Mouse (Mus musculus): ENCODE measurements around the gene Apod.
A peak's percentile ranks its signal among the peaks of the same experiment; 100 is the strongest.

Apod gene

DNA sequence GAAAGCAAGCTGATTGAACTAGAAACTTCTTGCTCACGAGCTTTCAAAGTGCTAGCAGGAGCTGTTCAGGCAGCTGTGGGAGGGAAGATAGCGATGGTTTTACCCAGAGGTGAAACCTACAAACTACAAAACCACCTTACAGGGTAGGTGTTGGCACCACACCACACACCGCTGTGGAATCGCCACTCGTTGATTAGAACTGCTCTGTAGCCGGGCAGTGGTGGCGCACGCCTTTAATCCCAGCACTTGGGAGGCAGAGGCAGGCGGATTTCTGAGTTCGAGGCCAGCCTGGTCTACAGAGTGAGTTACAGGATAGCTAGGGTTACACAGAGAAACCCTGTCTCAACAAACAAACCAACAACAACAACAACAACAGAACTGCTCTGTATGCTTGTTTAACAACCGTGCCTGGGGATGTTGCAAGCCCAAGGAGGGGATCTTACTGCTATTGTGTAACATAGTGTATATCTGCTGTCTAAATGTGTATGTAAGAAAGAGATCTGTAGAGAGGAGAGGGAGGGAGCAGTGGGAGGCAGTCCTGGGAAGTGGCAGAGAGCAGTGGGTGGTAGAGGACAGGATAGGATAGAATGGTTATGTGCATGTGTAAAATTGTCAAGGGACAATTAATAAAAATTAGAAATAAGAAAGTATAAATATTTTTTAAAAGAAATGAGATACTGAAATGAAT lies 27.7 kb downstream of the Apod start:
- DNase-seq (ENCODE audit: low spot score in 2 of 2): no peak

DNA sequence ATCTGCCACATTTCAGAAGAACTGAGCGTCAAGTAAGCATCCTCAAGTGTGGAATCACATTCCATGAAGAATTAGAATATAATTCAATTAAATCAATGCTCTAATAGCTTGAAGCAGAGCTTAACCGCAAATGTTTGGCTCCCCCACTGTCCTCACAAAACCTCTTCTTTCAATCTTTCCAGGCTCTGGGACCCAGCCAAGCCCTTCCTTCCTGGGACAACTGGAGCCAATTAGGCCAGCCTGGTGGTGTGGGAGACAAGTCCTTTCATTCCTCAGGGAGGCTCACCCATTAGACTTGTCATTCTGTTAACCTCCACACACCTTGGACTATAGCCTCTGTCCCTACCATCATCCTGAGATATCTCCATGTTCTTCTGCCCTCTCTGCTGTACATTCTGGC lies 32.6 kb downstream of the Apod start:
- no peak for DNase-seq (ENCODE audit: low spot score in 2 of 2)

- DNase-seq (ENCODE audit: low spot score in 2 of 2): no peak
Measured at GRCm38 (mm10) chr16:31280176-31280575, 34.4 kb downstream of the Apod start.

DNA sequence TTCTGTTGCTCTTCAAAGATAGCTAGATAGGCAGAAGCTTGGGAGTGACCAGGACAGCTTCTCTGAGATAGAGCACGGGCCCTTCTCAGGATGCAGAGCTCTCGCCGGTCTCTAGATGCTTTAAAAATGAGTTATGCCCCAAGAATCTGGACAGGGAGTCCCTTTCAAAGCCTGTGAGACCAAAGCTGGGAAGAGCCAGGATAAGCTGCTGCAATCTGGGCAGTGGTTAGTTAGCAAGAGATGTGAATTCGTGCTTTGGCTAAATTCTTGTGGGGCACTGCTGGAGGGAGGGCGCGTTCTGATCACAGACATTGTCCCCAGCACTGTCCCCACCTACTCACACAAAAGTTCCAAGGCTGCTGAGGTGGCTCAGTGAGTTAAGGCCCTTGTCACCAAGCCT lies 36.0 kb downstream of the Apod start:
- no peak for DNase-seq (ENCODE audit: low spot score in 2 of 2)

DNA sequence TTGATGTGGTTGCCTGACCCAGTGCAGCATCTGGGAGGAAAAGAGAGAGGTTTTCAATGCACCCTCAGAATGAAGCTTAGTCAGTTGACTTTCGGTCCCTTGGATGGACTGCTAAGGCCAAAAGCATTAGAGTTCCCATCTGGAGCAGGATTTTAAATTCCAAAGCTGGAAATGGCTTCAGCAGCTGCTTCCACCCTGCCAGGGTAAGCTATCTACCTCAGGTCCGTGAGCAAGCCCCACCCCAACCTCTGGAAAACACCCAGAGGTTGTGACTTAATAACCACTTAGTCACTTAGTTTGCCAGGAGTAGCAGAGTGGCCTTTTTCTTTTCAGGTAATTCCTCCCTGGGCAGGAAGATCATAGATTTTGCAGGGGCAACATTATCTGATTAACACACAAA lies 36.5 kb downstream of the Apod start:
- no peak for DNase-seq (ENCODE audit: low spot score in 2 of 2)

GRCm38 (mm10) chr16:31276962-31277361 lies 37.6 kb downstream of the Apod start:
- no peak for DNase-seq (ENCODE audit: low spot score in 2 of 2)

GRCm38 (mm10) chr16:31276539-31276938 lies 38.1 kb downstream of the Apod start:
- DNase-seq (ENCODE audit: low spot score in 2 of 2): no peak

GRCm38 (mm10) chr16:31274674-31275460 lies 39.7 kb downstream of the Apod start, which contains the start of gene Ppp1r2:
Gene Ppp1r2 (minus strand): TSS chr16:31275277.
- peak; percentile 72 to 88 for DNase-seq (ENCODE audit: low spot score in 2 of 2)

GRCm38 (mm10) chr16:31274084-31274483 lies 40.5 kb downstream of the Apod start:
- no peak for DNase-seq (ENCODE audit: low spot score in 2 of 2)

DNA sequence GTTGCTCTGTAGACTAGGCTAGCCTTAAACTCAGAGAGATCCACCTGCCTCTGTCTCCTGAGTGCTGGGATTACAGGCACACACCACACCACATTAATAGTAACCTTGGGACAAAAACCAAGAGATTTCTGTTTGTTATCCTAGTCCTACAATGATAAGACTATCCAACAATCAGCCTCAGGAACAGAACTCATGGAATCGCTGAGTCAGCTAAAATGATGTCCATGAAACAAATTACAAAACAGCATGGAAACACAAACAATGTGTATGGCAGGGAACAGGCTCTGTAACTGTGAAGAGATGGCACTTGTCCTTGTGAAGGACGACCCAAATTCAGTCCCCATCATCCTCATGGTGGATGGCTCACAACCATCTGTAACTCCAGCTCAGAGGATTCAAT lies 47.9 kb downstream of the Apod start:
- DNase-seq (ENCODE audit: low spot score in 2 of 2): no peak

DNA sequence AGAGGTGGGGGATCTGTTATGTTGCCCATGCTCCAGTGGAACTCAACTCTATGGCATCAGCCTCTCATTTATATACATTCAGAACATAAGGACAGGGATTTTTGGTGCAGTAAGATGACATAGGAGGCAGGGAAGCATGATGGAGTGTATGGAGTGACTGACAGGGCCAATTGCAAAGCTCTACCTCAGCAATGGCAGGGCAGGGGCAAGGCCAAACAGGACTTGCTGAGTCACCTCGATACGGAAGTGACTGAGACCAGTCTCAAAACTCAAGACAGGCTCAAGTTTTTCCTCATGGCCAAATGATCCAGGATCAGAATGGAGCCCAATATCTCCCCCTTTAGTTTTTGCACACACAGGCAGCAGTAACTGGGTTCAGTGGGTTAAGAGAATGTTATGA lies 58.5 kb downstream of the Apod start:
- DNase-seq (ENCODE audit: low spot score in 2 of 2): no peak

DNA sequence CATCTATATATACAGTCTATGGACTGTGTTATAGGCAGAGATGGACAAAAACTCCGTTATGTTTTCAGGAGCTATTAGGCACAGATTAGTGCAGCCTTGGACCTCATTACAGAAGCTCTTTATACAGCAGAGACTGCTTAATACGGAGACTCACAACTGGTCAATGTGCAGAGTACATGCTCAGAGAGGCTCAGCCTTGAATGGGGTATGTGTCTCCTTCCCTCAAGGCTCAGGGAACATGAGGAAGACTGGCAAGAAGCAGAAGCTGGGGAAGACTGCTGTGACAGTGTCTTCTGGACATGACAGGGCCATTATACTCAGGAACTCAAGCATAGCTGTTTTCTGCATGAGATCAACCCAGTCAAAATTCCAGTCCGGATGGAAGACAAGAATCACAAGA lies 58.9 kb downstream of the Apod start:
- no peak for DNase-seq (ENCODE audit: low spot score in 2 of 2)

DNA sequence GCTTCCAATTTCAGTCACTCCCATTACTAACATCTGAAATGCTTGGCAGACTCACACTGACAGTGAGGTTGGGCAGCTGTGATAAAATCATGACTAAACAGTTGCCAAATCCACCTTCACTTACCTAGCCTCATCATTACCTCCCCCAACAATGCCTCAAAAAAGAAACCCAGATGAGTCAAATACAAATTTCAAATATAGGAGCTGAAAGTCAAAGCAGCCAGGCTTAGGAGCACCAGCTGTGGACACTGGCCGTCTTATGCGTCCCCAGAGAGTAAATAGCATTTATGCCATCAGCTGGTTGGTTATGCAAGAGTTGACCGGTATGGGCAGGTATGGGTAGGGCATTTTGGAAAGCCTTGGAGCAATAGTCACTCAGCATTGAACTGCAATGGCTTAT lies 65.2 kb downstream of the Apod start:
- DNase-seq (ENCODE audit: low spot score in 2 of 2): no peak

GRCm38 (mm10) chr16:31248717-31249116 lies 65.9 kb downstream of the Apod start:
- no peak for DNase-seq (ENCODE audit: low spot score in 2 of 2)

DNA sequence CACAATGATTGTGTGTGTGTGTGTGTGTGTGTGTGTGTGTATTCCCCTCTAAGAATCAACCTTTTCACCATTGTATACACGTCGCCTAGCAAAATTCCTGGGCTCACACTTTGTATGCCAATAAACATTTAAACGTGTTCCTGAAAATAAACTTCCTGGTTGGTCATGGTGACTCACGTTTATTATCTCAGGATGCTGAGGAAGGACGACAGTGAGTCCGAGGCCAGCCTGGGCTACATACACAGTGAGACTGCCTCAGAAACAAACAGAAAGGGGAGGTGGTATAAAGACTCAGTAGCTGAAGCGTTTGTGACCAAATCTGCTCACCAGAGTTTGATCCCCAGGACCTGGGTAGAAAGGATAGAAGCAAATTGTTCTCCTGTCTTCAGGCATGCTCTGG lies 67.2 kb downstream of the Apod start:
- DNase-seq (ENCODE audit: low spot score in 2 of 2): no peak

Data from frontal cortex, postnatal 10 days (tissue).